Mouse (Mus musculus) neutrophil, adult 65 days (primary cell): ENCODE data around the gene Gm7544. TPM values are rescaled to one million over a fixed set of nuclear protein-coding genes. Genes with fewer than 3 reads are reported as not detected.

Experiments
- total RNA-seq: library from RNA; stranded (reverse); gene quantifications from 2 replicates; pipeline ENCODE4 v1.2.4, GENCODE M21; 2023

Gm7544 gene
- not detected in 2 replicates for total RNA-seq

GRCm38 (mm10) chr1:82955913-82956312, at the start of gene Gm7544:
Gene Gm7544 (minus strand): TSS chr1:82956013.

DNA sequence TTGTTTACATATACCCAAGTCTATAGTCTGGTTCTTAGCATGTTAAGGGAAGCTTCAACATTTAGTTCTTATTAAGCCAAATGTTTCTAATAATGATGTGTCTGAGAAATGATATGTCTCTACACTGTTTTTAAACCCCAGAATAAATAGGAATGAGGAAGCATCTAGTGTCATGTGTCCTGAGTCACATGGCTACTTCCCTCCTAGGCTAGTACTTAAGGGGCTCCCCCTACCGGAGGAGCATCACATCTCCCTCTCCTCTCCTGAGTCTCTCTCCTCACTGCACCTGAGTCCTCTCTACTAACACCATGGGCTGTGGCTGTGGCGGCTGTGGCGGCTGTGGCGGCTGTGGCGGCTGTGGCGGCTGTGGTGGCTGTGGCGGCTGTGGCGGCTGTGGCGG, 44.5 kb upstream of the Gm7544 start, which contains the start of gene Gm47959:
Gene Gm47959 (plus strand): TSS at position 243 of the 400 bp plus-strand sequence.

GRCm38 (mm10) chr1:82959870-82960385, 4.1 kb upstream of the Gm7544 start, which contains the start of gene Gm47955:
Gene Gm47955 (plus strand): TSS chr1:82960286.

GRCm38 (mm10) chr1:82943295-82943694, 12.5 kb downstream of the Gm7544 start, which contains the start of gene A030003K21Rik:
Gene A030003K21Rik (minus strand): TSS chr1:82943388.

GRCm38 (mm10) chr1:82931326-82931725, 24.5 kb downstream of the Gm7544 start, which contains the start of gene Gm6217:
Gene Gm6217 (minus strand): TSS chr1:82931399.

DNA sequence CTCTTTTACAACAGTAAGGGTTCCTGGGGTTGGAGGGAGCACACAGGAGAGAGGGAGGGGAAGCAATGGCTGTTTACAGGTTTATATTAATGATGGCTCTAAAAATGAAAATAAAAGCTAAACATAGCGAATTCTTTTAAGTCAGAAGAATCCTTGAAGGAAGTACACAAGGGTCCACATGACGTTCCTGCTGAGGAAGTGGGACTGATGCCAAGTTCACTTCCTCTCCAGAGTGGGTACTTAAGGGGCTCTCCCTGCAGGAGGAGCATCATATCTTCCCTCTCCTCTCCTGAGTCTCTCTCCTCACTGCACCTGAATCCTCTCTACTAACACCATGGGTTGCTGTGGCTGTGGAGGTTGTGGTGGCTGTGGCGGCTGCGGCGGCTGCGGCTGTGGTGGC, 31.2 kb downstream of the Gm7544 start, which contains the start of gene A030014E15Rik:
Gene A030014E15Rik (plus strand): TSS at position 268 of the 400 bp plus-strand sequence.

GRCm38 (mm10) chr1:82913025-82913424, 42.8 kb downstream of the Gm7544 start, which contains the start of gene A030005L19Rik:
Gene A030005L19Rik (plus strand): TSS chr1:82913325.

Other genes with a start within 250 kb of the Gm7544 start
- gene Mff, start 231.1 kb downstream of the Gm7544 start, total RNA-seq, result 110 and 118 TPM in 2 replicates
- not detected in 2 replicates for gene Tm4sf20, start 187.6 kb downstream of the Gm7544 start, total RNA-seq
- gene Gm47791, start 184.8 kb downstream of the Gm7544 start, total RNA-seq, result not detected in 2 replicates
- 51.6 and 51.8 TPM in 2 replicates for gene Agfg1, start 116.5 kb downstream of the Gm7544 start, total RNA-seq
- gene A030005L19Rik, start 42.7 kb downstream of the Gm7544 start, total RNA-seq, result 0.82 TPM in 1 of 2 replicates, not detected in the other
- gene A030014E15Rik, start 31.1 kb downstream of the Gm7544 start, total RNA-seq, result not detected in 2 replicates
- gene Gm6217, start 24.6 kb downstream of the Gm7544 start, total RNA-seq, result not detected in 2 replicates
- gene A030003K21Rik, start 12.6 kb downstream of the Gm7544 start, total RNA-seq, result not detected in 2 replicates
- gene Gm47955, start 4.3 kb upstream of the Gm7544 start, total RNA-seq, result not detected in 2 replicates
- gene Gm47959, start 44.5 kb upstream of the Gm7544 start, total RNA-seq, result not detected in 2 replicates
- not detected in 2 replicates for gene Slc19a3, start 82.4 kb upstream of the Gm7544 start, total RNA-seq
- not detected in 2 replicates for gene Krtap28-10, start 86.5 kb upstream of the Gm7544 start, total RNA-seq
- not detected in 2 replicates for gene Gm47969, start 88.9 kb upstream of the Gm7544 start, total RNA-seq
- gene A030005K14Rik, start 103.4 kb upstream of the Gm7544 start, total RNA-seq, result not detected in 2 replicates
- not detected in 2 replicates for gene Krtap28-13, start 104.9 kb upstream of the Gm7544 start, total RNA-seq
- not detected in 2 replicates for gene Ccl20, start 160.8 kb upstream of the Gm7544 start, total RNA-seq
- gene Daw1, start 203.7 kb upstream of the Gm7544 start, total RNA-seq, result not detected in 2 replicates